Mouse (Mus musculus) midbrain, embryonic 11.5 days (tissue): ENCODE results near the gene Trip12. TPM values are rescaled to one million over a fixed set of nuclear protein-coding genes. Genes with fewer than 3 reads are reported as not detected.

Source experiments
- ATAC-seq: fragments of 200-750 bp; cut with Nextera tagmentation; 2 replicates; pipeline ENCODE4 v1.8.0; 2017; ENCODE audit warnings: moderate TSS enrichment, moderate library complexity; ENCODE audit not compliant: low FRiP score
- DNase-seq: peaks from one replicate; pipeline ENCODE4 v3.0.0; 2015; ENCODE audit warnings: low spot score; ENCODE audit errors: missing footprints
- H3K27ac ChIP-seq: fragments of 300-500 bp; sonication (generic); 2 replicates; pipeline ENCODE4 v1.5.1; 2014; ENCODE audit warnings: low read depth, low read length
- H3K27me3 ChIP-seq: fragments of 300-500 bp; sonication (generic); 2 replicates; pipeline ENCODE4 v1.6.1; 2014; ENCODE audit warnings: mild to moderate bottlenecking, low read length, moderate library complexity, mixed read lengths; ENCODE audit not compliant: control insufficient read depth, insufficient read depth
- H3K36me3 ChIP-seq: fragments of 300-500 bp; sonication (generic); 2 replicates; pipeline ENCODE4 v1.6.1; 2014; ENCODE audit warnings: mild to moderate bottlenecking, low read length, moderate library complexity, mixed read lengths; ENCODE audit not compliant: control insufficient read depth, insufficient read depth
- H3K4me1 ChIP-seq: fragments of 300-500 bp; sonication (generic); 2 replicates; pipeline ENCODE4 v1.6.1; 2014; ENCODE audit warnings: low read length; ENCODE audit not compliant: control insufficient read depth, insufficient read depth
- H3K4me2 ChIP-seq: fragments of 300-500 bp; sonication (generic); 2 replicates; pipeline ENCODE4 v1.6.1; 2014; ENCODE audit warnings: mild to moderate bottlenecking, moderate library complexity
- H3K4me3 ChIP-seq: fragments of 300-500 bp; sonication (generic); 2 replicates; pipeline ENCODE4 v1.5.1; 2014; ENCODE audit warnings: low read depth, low read length
- H3K9ac ChIP-seq: fragments of 300-500 bp; sonication (generic); 2 replicates; pipeline ENCODE4 v1.6.1; 2014; ENCODE audit warnings: low read length
- H3K9me3 ChIP-seq: fragments of 300-500 bp; sonication (generic); 2 replicates; pipeline ENCODE4 v1.6.1; 2016; ENCODE audit warnings: low read length; ENCODE audit not compliant: control insufficient read depth
- WGBS: fragments of 180-500 bp; shearing (Covaris S2); extraction: QIAGEN DNeasy Blood & Tissue Kit; methylation state at CpG from one replicate; pipeline ENCODE4 v1.1.7; 2014; 5-methylcytosine and 5-hydroxymethylcytosine counted together
- polyA plus RNA-seq: library from polyadenylated mRNA; unstranded; fragments of >200 nt; fragmentation: Nextera tagmentation; extraction: Ambion mirVana; gene quantifications from 2 replicates; pipeline ENCODE4 v1.2.1, GENCODE M21; 2014

Gene Trip12
- polyA plus RNA-seq, 1 experiment from 2014 or later = 99.4 TPM

GRCm38 (mm10) chr1:84722841-84723240 lies 117.5 kb downstream of the Trip12 start:
- ATAC-seq = no peak
- Histone ChIP-seq H3K27ac (no peak overlapping the region), H3K27me3 (no peaks in the 10 kb centered on the region), H3K36me3 (peaks cover 9% of the 10 kb centered on the region; the same call in 1 of the 2 replicates), H3K4me3 (no peak overlapping the region), H3K4me1 (no peaks in the 10 kb centered on the region), H3K9me3 (no peaks in the 10 kb centered on the region), H3K9ac (no peak overlapping the region), H3K4me2 (no peak overlapping the region)
- DNase-seq = no peak

GRCm38 (mm10) chr1:84722371-84722770 lies 117.9 kb downstream of the Trip12 start:
- no peaks in the 10 kb centered on the region for H3K27me3 ChIP-seq
- no peak overlapping the region for H3K4me3 ChIP-seq
- H3K9ac ChIP-seq = no peak overlapping the region
- DNase-seq (no peak), ATAC-seq (no peak)
- H3K4me1 ChIP-seq = no peaks in the 10 kb centered on the region
- H3K9me3 ChIP-seq = no peaks in the 10 kb centered on the region
- peaks cover 9% of the 10 kb centered on the region; the same call in 1 of the 2 replicates for H3K36me3 ChIP-seq
- WGBS = 96% methylated on average over 3 of the region's 3 CpGs
- no peak overlapping the region for H3K4me2 ChIP-seq
- no peak overlapping the region for H3K27ac ChIP-seq

- H3K36me3 ChIP-seq = peaks cover 9% of the 10 kb centered on the region; the same call in 1 of the 2 replicates
- ATAC-seq = no peak
These were observed 118.4 kb downstream of the Trip12 start for GRCm38 (mm10) chr1:84721942-84722341.

GRCm38 (mm10) chr1:84709810-84710785 lies 130.2 kb downstream of the Trip12 start:
- Histone ChIP-seq H3K27ac (no peak overlapping the region), H3K4me2 (peak overlapping the region; percentile 50), H3K4me3 (peak overlapping the region; percentile 25; the same call in 1 of the 2 replicates), H3K4me1 (no peaks in the 10 kb centered on the region; the same call in 1 of the 2 replicates), H3K36me3 (no peaks in the 10 kb centered on the region), H3K9me3 (no peaks in the 10 kb centered on the region), H3K27me3 (no peaks in the 10 kb centered on the region), H3K9ac (peak overlapping the region; percentile 47)
- WGBS = 20% methylated on average over 31 of the region's 31 CpGs
- DNase-seq (peak; percentile 88), ATAC-seq (peak; percentile 80)

More at GRCm38 (mm10) chr1:84721942-84722341, 118.4 kb downstream of the Trip12 start:
- Histone ChIP-seq H3K27me3 (no peaks in the 10 kb centered on the region), H3K4me3 (no peak overlapping the region), H3K27ac (no peak overlapping the region), H3K9ac (no peak overlapping the region), H3K4me2 (no peak overlapping the region), H3K9me3 (no peaks in the 10 kb centered on the region), H3K4me1 (no peaks in the 10 kb centered on the region)
- DNase-seq = no peak
- 87% methylated on average over 3 of the region's 3 CpGs for WGBS

GRCm38 (mm10) chr1:84709406-84709805 lies 130.9 kb downstream of the Trip12 start:
- Histone ChIP-seq H3K4me2 (peak overlapping the region; percentile 50), H3K9me3 (no peaks in the 10 kb centered on the region), H3K36me3 (no peaks in the 10 kb centered on the region), H3K9ac (no peak overlapping the region; the same call in 1 of the 2 replicates), H3K4me1 (no peaks in the 10 kb centered on the region; the same call in 1 of the 2 replicates), H3K27me3 (no peaks in the 10 kb centered on the region), H3K4me3 (0 out of 2 replicates have a peak overlapping the region, but pooled peaks have one; percentile 9), H3K27ac (no peak overlapping the region)
- WGBS = 26% methylated on average over 5 of the region's 5 CpGs
- no peak for DNase-seq
- peak; percentile 75 for ATAC-seq

- no peak for ATAC-seq
These were observed 140.1 kb downstream of the Trip12 start for GRCm38 (mm10) chr1:84700254-84700653.

GRCm38 (mm10) chr1:84697136-84697535 lies 143.2 kb downstream of the Trip12 start:
- Histone ChIP-seq H3K27me3 (no peaks in the 10 kb centered on the region), H3K4me1 (no peaks in the 10 kb centered on the region), H3K27ac (no peak overlapping the region), H3K4me2 (no peak overlapping the region), H3K4me3 (no peak overlapping the region), H3K9me3 (no peaks in the 10 kb centered on the region), H3K36me3 (no peaks in the 10 kb centered on the region), H3K9ac (no peak overlapping the region)
- WGBS = 8% methylated on average over 2 of the region's 2 CpGs
- DNase-seq = peak; percentile 95
- ATAC-seq = no peak; the same call in 1 of the 2 replicates

More at GRCm38 (mm10) chr1:84700254-84700653, 140.1 kb downstream of the Trip12 start:
- Histone ChIP-seq H3K27ac (no peak overlapping the region), H3K36me3 (no peaks in the 10 kb centered on the region), H3K4me2 (no peak overlapping the region), H3K4me3 (no peak overlapping the region), H3K27me3 (no peaks in the 10 kb centered on the region), H3K9me3 (no peaks in the 10 kb centered on the region), H3K4me1 (no peaks in the 10 kb centered on the region), H3K9ac (no peak overlapping the region)
- over 99% methylated on average over 6 of the region's 6 CpGs for WGBS
- DNase-seq = no peak

GRCm38 (mm10) chr1:84695517-84696411 lies 144.6 kb downstream of the Trip12 start, which contains the start of gene Dner:
TSS of gene Dner (minus strand) at chr1:84696221.
- WGBS = under 1% methylated on average over 75 of the region's 75 CpGs

More at GRCm38 (mm10) chr1:84695517-84696411, 144.6 kb downstream of the Trip12 start, which contains the start of gene Dner:
- peak within 1 kb of the TSS; percentile 68 for H3K4me3 ChIP-seq
- H3K9ac ChIP-seq = peak within 1 kb of the TSS; percentile 75
- no peaks in the 10 kb centered on the region for H3K4me1 ChIP-seq
- no peaks in the 10 kb centered on the region for H3K9me3 ChIP-seq
- no peaks in the 10 kb centered on the region for H3K36me3 ChIP-seq
- ATAC-seq (peak; percentile 93), DNase-seq (peak; percentile 97)
- peak within 1 kb of the TSS; percentile 86 for H3K4me2 ChIP-seq
- no peaks in the 10 kb centered on the region for H3K27me3 ChIP-seq
- H3K27ac ChIP-seq = peak within 1 kb of the TSS; percentile 64
